Mouse (Mus musculus): ENCODE results near the gene Gm20388. TPM values are rescaled to one million over a fixed set of nuclear protein-coding genes. Genes with fewer than 3 reads are reported as not detected.

The Gm20388 gene
- polyA plus RNA-seq, 1 experiment from 2014 or later: 8.3 TPM

DNA sequence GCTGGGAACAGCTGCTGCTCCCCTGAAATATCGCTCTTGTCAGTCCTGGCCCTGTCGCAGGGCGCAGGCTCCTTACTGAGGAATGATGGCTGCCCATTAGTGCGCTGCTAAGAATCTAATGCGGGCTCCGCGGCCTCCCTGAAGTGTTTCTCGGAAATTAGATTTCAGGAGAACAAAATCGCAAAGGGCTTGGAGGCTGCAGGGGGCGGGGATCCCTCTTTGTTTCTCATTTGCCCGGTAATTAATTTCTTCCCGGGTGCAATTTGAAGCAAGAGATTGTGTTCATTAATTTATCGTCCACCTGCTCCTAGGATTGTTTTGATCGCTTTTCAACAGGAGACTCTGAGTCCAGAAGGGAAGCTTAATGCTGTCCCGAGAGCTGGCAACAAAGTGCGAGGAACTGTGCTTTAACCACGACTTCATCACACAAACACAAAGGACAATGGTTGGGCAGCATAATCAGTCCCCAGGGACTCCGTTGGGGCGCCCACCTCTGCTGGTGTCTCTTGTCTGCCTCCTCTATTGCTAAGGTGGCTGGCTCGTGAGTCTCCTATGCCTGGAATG lies 4230.3 kb downstream of the Gm20388 start:
- ATAC-seq (replicated peaks; ENCODE audit: low FRiP score, low TSS enrichment, low read depth) (no peak), DNase-seq (ENCODE audit: low spot score) (no peak)
- no peak overlapping the region for H3K4me3 ChIP-seq (ENCODE audit: low read depth, low read length)
- no peaks in the 10 kb centered on the region for H3K36me3 ChIP-seq (ENCODE audit: control insufficient read depth, insufficient read depth, low read length)
- H3K27me3 ChIP-seq (replicated peaks; ENCODE audit: control insufficient read depth, insufficient read depth, low read length): no peaks in the 10 kb centered on the region
- no peak overlapping the region for H3K4me2 ChIP-seq (ENCODE audit: low read length)
- H3K27ac ChIP-seq (ENCODE audit: low read depth): no peak overlapping the region
- WGBS: 64% methylated on average over 20 of the region's 20 CpGs
- no peaks in the 10 kb centered on the region for H3K4me1 ChIP-seq (replicated peaks; ENCODE audit: control insufficient read depth, insufficient read depth, low read length)
- no peak overlapping the region for H3K9ac ChIP-seq (ENCODE audit: low read length)
- H3K9me3 ChIP-seq (ENCODE audit: control insufficient read depth, low read length): no peaks in the 10 kb centered on the region

DNA sequence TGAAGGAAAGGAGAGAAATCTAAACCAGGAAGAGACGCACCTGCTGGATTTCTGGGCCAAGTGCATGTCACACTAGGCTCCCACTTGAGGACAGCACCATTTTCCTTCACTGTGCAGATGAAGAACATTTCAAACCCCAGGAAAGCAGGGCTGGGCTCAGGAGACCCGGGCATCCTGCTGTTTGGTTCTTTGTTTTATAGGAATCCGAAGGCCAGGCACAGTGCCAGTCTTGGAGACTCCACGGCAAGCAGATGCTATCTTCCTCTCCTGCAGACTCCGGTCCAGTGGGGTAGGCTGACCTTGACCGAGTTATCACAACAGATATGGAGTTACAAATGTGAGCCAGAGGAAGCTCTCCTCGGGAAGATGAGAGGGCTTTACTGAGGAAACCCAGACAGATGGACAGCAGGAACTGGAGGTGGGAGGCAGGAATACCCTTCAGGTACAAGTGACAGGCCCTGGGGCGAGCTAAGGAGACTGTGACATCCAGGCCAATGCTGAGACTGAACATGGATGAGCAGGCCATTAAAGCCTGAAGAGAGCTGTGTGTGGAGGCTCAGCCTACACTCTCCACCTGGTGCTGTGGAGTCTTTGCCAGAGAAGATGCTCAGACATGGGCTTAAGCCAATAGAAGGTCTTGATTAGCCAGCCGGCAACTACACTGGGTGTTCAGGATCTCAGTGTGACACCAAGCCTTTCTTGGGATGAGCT lies 4231.2 kb downstream of the Gm20388 start:
- H3K9ac ChIP-seq (ENCODE audit: low read length): no peak overlapping the region
- no peaks in the 10 kb centered on the region for H3K4me1 ChIP-seq (replicated peaks; ENCODE audit: control insufficient read depth, insufficient read depth, low read length)
- ATAC-seq (replicated peaks; ENCODE audit: low FRiP score, low TSS enrichment, low read depth) (no peak), DNase-seq (ENCODE audit: low spot score) (no peak)
- no peak overlapping the region for H3K4me2 ChIP-seq (ENCODE audit: low read length)
- H3K36me3 ChIP-seq (ENCODE audit: control insufficient read depth, insufficient read depth, low read length): no peaks in the 10 kb centered on the region
- WGBS: 68% methylated on average over 9 of the region's 9 CpGs
- H3K27ac ChIP-seq (ENCODE audit: low read depth): no peak overlapping the region
- H3K27me3 ChIP-seq (replicated peaks; ENCODE audit: control insufficient read depth, insufficient read depth, low read length): no peaks in the 10 kb centered on the region
- no peaks in the 10 kb centered on the region for H3K9me3 ChIP-seq (ENCODE audit: control insufficient read depth, low read length)
- H3K4me3 ChIP-seq (ENCODE audit: low read depth, low read length): no peak overlapping the region

- H3K27ac ChIP-seq (ENCODE audit: low read depth): no peak overlapping the region
- no peak overlapping the region for H3K4me3 ChIP-seq (ENCODE audit: low read depth, low read length)
- H3K9me3 ChIP-seq (ENCODE audit: control insufficient read depth, low read length): no peaks in the 10 kb centered on the region
- no peak for DNase-seq (ENCODE audit: low spot score)
- 49% methylated on average over 5 of the region's 5 CpGs for WGBS
- no peaks in the 10 kb centered on the region for H3K36me3 ChIP-seq (ENCODE audit: control insufficient read depth, insufficient read depth, low read length)
- no peaks in the 10 kb centered on the region for H3K4me1 ChIP-seq (replicated peaks; ENCODE audit: control insufficient read depth, insufficient read depth, low read length)
- H3K9ac ChIP-seq (ENCODE audit: low read length): no peak overlapping the region
- no peak overlapping the region for H3K4me2 ChIP-seq (ENCODE audit: low read length)
- H3K27me3 ChIP-seq (replicated peaks; ENCODE audit: control insufficient read depth, insufficient read depth, low read length): no peaks in the 10 kb centered on the region
- ATAC-seq (replicated peaks; ENCODE audit: low FRiP score, low TSS enrichment, low read depth): no peak
Measured at GRCm38 (mm10) chr8:124143003-124143402, 4232.4 kb downstream of the Gm20388 start.

DNA sequence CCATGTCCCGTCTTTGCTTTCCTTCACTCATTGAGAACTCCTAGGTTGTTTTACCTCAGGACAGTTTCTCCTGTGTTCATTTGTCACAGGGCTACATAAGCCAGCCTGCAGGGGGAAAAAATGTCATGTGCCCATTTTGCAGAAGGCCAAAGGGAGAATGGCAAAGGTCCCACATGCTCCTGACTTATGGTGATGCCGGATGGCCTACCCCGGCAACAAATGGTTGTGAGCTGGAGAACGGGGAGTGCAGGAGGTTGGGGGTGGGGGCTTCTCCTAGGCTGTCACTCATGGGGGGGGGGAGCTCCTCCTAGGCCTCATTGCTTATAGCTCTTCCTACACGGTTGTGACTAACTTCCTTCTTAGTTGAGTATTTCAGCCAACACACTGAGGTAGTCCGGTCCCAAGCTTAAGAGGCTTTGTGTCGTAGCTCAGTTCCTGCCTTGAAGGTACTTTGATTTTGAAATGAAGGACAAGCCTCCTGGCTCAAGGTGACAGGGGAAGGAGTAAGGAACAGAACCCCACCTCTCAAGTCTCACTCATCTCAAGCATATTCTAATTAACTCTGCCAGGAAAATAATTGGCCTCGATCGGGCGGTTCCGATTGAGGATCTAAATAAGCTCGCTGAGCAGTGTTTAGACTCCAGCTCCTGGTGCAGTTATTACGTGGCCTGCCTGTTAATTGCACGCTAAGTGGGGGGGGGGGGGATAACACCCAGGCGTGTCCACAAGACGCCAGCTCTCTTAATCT lies 4233.4 kb downstream of the Gm20388 start:
- Histone ChIP-seq H3K4me3 (ENCODE audit: low read depth, low read length) (no peak overlapping the region), H3K9me3 (ENCODE audit: control insufficient read depth, low read length) (no peaks in the 10 kb centered on the region), H3K4me2 (ENCODE audit: low read length) (no peak overlapping the region), H3K36me3 (ENCODE audit: control insufficient read depth, insufficient read depth, low read length) (no peaks in the 10 kb centered on the region), H3K27me3 (replicated peaks; ENCODE audit: control insufficient read depth, insufficient read depth, low read length) (no peaks in the 10 kb centered on the region), H3K4me1 (replicated peaks; ENCODE audit: control insufficient read depth, insufficient read depth, low read length) (no peaks in the 10 kb centered on the region), H3K27ac (ENCODE audit: low read depth) (no peak overlapping the region), H3K9ac (ENCODE audit: low read length) (no peak overlapping the region)
- WGBS: 88% methylated on average over 16 of the region's 16 CpGs
- DNase-seq (ENCODE audit: low spot score) (no peak), ATAC-seq (replicated peaks; ENCODE audit: low FRiP score, low TSS enrichment, low read depth) (no peak)

- Histone ChIP-seq H3K9me3 (ENCODE audit: control insufficient read depth, low read length) (no peaks in the 10 kb centered on the region), H3K27me3 (replicated peaks; ENCODE audit: control insufficient read depth, insufficient read depth, low read length) (no peaks in the 10 kb centered on the region), H3K4me1 (replicated peaks; ENCODE audit: control insufficient read depth, insufficient read depth, low read length) (no peaks in the 10 kb centered on the region), H3K9ac (ENCODE audit: low read length) (no peak overlapping the region), H3K4me3 (ENCODE audit: low read depth, low read length) (no peak overlapping the region), H3K4me2 (ENCODE audit: low read length) (no peak overlapping the region), H3K27ac (ENCODE audit: low read depth) (no peak overlapping the region), H3K36me3 (ENCODE audit: control insufficient read depth, insufficient read depth, low read length) (no peaks in the 10 kb centered on the region)
- no peak for ATAC-seq (replicated peaks; ENCODE audit: low FRiP score, low TSS enrichment, low read depth)
- DNase-seq (ENCODE audit: low spot score): no peak
- WGBS: 90% methylated on average over 12 of the region's 12 CpGs
Measured at GRCm38 (mm10) chr8:124144619-124144980, 4234.0 kb downstream of the Gm20388 start.

GRCm38 (mm10) chr8:124146286-124146685 lies 4235.6 kb downstream of the Gm20388 start:
- ATAC-seq (replicated peaks; ENCODE audit: low FRiP score, low TSS enrichment, low read depth) (no peak), DNase-seq (ENCODE audit: low spot score) (no peak)
- Histone ChIP-seq H3K4me1 (replicated peaks; ENCODE audit: control insufficient read depth, insufficient read depth, low read length) (no peaks in the 10 kb centered on the region), H3K27ac (ENCODE audit: low read depth) (no peak overlapping the region), H3K27me3 (replicated peaks; ENCODE audit: control insufficient read depth, insufficient read depth, low read length) (no peaks in the 10 kb centered on the region), H3K4me3 (ENCODE audit: low read depth, low read length) (no peak overlapping the region), H3K9ac (ENCODE audit: low read length) (no peak overlapping the region), H3K9me3 (ENCODE audit: control insufficient read depth, low read length) (no peaks in the 10 kb centered on the region), H3K4me2 (ENCODE audit: low read length) (no peak overlapping the region), H3K36me3 (ENCODE audit: control insufficient read depth, insufficient read depth, low read length) (no peaks in the 10 kb centered on the region)
- WGBS: 78% methylated on average over 5 of the region's 5 CpGs

- 73% methylated on average over 11 of the region's 11 CpGs for WGBS
- no peak overlapping the region for H3K4me2 ChIP-seq (ENCODE audit: low read length)
- ATAC-seq (replicated peaks; ENCODE audit: low FRiP score, low TSS enrichment, low read depth): no peak
Measured at GRCm38 (mm10) chr8:124150009-124150408, 4239.4 kb downstream of the Gm20388 start.

GRCm38 (mm10) chr8:124150536-124150935 lies 4239.9 kb downstream of the Gm20388 start:
- Histone ChIP-seq H3K4me3 (ENCODE audit: low read depth, low read length) (no peak overlapping the region), H3K4me1 (replicated peaks; ENCODE audit: control insufficient read depth, insufficient read depth, low read length) (no peaks in the 10 kb centered on the region), H3K27me3 (replicated peaks; ENCODE audit: control insufficient read depth, insufficient read depth, low read length) (no peaks in the 10 kb centered on the region), H3K4me2 (ENCODE audit: low read length) (no peak overlapping the region), H3K27ac (ENCODE audit: low read depth) (no peak overlapping the region), H3K9ac (ENCODE audit: low read length) (no peak overlapping the region), H3K36me3 (ENCODE audit: control insufficient read depth, insufficient read depth, low read length) (no peaks in the 10 kb centered on the region), H3K9me3 (ENCODE audit: control insufficient read depth, low read length) (no peaks in the 10 kb centered on the region)
- 80% methylated on average over 5 of the region's 5 CpGs for WGBS
- no peak for ATAC-seq (replicated peaks; ENCODE audit: low FRiP score, low TSS enrichment, low read depth)
- no peak for DNase-seq (ENCODE audit: low spot score)

More at GRCm38 (mm10) chr8:124150009-124150408, 4239.4 kb downstream of the Gm20388 start:
- DNase-seq (ENCODE audit: low spot score): no peak
- Histone ChIP-seq H3K4me3 (ENCODE audit: low read depth, low read length) (no peak overlapping the region), H3K27ac (ENCODE audit: low read depth) (no peak overlapping the region), H3K27me3 (replicated peaks; ENCODE audit: control insufficient read depth, insufficient read depth, low read length) (no peaks in the 10 kb centered on the region), H3K9me3 (ENCODE audit: control insufficient read depth, low read length) (no peaks in the 10 kb centered on the region), H3K4me1 (replicated peaks; ENCODE audit: control insufficient read depth, insufficient read depth, low read length) (no peaks in the 10 kb centered on the region), H3K36me3 (ENCODE audit: control insufficient read depth, insufficient read depth, low read length) (no peaks in the 10 kb centered on the region), H3K9ac (ENCODE audit: low read length) (no peak overlapping the region)
